Mouse (Mus musculus): ENCODE measurements around the gene Brsk2.

The Brsk2 gene

DNA sequence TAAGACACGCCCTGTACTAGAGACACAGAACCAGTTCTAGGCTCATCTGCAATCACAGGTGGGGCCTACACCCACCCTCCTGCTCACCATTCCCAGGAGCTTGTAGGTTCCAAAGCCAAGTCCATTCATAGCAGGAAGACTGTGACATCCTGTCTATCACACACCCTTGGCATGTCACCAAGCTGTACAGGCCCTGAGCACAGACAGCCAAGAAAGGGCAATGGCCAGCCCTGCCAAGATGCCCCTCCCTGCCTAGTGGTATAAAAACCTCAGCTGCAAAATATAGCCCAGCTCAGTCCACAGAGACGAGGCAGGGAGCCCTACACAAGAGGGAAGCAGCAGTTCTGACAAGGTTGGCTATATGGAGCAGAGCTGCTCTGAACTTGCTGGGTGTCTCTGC lies 84.6 kb downstream of the Brsk2 start:
- DNase-seq (ENCODE audit: low spot score): peak; percentile 19

GRCm38 (mm10) chr7:142035048-142035811 lies 85.7 kb downstream of the Brsk2 start:
- no peak for DNase-seq (ENCODE audit: low spot score)

- peak; percentile 32 for DNase-seq (ENCODE audit: low spot score)
These were observed 88.1 kb downstream of the Brsk2 start for GRCm38 (mm10) chr7:142037553-142038170.

DNA sequence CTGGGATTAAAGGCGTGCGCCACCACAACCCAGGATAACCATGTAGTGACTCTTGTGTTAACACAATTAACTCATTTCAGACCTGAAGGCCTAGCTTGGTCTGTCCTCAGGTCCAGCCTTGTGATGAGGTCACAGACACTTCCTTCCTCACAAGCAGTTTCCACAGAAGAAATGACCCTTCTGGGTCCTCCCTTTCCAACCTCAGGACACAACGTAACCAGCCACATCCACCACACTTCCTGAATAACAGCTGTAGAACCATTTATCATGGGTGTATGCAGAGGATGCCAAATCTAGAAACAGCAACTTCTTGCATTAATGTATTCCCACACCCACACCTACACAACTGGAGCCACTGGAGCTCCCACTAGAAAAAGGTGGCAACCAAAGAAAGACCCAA lies 91.2 kb downstream of the Brsk2 start:
- DNase-seq (ENCODE audit: low spot score): no peak

GRCm38 (mm10) chr7:142045344-142045743 lies 95.8 kb downstream of the Brsk2 start:
- no peak for DNase-seq (ENCODE audit: low spot score)

GRCm38 (mm10) chr7:142045932-142046331 lies 96.4 kb downstream of the Brsk2 start:
- DNase-seq (ENCODE audit: low spot score): no peak

DNA sequence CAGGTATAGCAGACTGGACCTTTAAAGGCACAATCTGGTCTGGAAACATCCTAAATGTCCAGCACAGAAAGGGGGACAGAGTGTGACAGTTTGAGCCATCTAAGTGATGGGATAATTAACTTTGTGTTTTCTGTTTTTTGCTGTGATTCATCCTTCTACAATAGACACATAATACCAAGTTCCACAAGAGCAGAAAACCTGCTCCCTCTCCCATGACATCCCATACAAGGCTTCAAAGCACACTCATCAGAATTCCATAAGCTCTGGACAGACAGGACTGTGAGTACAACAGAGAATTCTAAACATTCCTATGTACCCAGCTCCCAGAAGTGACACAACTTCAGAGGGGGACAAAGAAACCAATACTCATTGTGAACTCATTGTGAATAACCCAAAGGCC lies 101.0 kb downstream of the Brsk2 start:
- no peak for DNase-seq (ENCODE audit: low spot score)
